Mouse (Mus musculus): ENCODE measurements around the gene Prph.
"Not testable (repeated sequence)": the region's sequence is repeated elsewhere in the genome, so short reads cannot be mapped to it uniquely, and the experiment has no call there.

The Prph gene

DNA sequence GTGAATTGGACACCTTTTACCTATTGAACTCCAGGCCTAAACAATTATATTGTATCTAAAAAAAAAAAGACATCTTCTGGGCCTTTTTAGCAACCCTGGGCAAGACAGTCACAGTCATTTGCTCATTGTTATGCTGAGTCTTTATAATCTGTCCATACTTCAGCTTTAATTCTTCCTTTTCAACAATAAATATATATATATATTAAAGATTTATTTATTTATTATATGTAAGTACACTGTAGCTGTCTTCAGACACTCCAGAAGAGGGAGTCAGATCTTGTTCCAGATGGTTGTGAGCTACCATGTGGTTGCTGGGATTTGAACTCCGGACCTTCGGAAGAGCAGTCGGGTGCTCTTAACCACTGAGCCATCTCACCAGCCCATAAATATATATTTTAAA, 21.0 kb downstream of the Prph start:
- DNase-seq (ENCODE audit: extremely low spot score) = not testable (repeated sequence)

DNA sequence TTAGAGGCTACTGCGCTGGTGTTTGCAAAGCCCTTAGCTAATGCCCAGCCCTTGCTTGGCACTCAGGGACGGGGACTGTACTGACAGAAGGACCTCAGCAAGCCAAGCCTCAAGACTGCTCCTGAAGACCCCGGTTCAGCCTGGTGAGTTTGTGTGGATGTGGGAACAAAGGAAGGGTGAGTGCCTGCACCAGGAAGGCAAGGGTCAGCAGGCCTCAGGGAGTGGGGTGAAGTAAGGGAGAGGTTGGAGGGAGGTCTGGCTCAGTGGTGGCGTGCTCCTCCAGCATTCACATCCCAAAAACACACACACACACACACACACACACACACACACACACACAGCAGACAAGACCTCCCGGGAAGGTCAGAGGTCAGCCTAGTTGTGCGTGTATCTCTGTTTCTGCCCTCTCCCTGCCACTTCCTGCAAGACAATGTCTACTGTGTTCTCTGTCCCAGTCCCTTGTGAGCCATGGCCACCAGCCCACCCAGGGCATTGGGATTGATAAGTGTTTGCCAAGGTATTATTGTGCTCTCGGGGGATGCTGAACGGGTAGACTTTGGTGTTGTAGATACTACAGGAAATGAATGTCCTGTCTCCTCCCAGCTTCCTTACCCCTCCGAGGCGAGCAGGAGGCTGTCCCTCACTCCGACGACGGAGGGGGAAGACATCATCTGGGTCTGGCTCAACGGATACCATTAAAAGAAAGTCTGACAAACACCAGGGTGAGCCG, 23.4 kb downstream of the Prph start:
- DNase-seq (ENCODE audit: extremely low spot score) = no peak

DNA sequence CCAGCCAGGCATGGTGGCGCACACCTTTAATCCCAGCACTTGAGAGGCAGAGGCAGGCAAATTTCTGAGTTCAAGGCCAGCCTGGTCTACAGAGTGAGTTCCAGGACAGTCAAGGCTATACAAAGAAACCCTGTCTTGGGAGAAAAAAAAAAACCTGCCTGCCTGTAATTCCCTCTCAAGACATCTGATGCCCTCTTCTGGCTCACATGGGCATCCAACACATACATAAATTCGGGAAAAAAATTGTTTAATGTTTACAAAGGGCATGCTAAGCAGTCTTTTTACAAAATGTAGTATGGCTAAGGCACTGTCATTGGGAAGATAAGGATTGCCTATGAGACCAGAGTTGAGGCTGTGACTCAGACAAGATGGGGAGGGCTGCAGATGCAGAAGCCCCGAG, 24.8 kb downstream of the Prph start:
- no peak for DNase-seq (ENCODE audit: extremely low spot score)

DNA sequence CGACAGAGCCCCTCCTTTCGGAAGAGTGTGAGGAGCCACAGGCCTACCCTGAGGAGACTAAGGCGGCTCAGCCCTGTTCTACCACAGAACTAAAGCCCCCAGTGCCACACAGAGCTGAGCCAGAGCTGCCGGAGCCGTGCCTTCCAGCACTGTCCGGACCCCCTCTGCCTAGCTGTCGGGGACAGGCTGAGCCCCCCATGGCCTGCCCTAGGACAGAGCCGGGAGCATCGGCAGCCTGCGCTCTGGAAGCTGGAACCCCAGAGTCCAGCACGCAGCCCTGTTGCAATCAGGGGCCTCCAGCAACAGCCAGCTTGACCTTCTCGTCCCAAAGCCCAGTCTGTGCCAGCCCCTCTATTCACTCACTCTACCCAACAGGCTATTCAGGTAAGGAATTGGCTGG, 27.3 kb downstream of the Prph start:
- DNase-seq (ENCODE audit: extremely low spot score) = no peak

DNA sequence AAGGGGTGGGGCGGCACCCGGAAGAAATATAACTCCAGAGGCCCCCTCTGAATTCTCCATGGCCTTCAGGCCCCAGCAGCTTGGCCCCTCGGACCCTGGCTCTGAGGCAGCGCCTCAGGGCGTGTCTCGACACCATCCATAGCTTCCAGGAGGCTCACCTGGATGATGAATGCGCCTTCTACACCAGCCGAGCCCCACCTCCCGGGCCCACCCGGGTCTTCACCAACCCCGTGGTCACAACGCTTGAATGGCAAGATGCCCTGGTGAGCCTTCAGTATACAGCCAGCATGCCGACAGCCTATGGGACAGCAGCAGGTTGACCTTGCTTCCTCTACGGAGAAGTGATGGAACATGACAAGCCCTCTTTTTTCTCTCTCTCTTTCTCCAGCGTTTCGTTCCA, 27.9 kb downstream of the Prph start:
- no peak for DNase-seq (ENCODE audit: extremely low spot score)

DNA sequence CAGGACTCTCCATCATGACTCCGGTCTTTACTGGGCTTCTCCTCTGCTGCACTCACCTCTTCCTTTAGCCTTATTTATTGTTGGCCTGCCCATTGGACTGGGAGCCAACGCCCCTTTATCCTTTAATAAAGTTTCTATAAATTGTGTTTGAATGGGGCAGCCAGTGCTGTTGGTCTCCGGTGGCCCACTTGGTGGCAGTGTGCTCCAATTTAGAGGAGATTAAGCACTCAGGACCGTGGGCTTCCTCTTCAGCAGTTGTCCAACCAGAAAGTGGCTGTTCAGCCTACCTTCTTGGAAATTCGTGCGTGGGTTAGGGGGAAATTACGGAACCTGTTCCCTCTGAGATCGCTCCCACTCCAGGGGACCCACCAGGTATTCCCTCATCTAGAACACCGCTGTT, 28.3 kb downstream of the Prph start:
- DNase-seq (ENCODE audit: extremely low spot score) = peak; percentile 31

DNA sequence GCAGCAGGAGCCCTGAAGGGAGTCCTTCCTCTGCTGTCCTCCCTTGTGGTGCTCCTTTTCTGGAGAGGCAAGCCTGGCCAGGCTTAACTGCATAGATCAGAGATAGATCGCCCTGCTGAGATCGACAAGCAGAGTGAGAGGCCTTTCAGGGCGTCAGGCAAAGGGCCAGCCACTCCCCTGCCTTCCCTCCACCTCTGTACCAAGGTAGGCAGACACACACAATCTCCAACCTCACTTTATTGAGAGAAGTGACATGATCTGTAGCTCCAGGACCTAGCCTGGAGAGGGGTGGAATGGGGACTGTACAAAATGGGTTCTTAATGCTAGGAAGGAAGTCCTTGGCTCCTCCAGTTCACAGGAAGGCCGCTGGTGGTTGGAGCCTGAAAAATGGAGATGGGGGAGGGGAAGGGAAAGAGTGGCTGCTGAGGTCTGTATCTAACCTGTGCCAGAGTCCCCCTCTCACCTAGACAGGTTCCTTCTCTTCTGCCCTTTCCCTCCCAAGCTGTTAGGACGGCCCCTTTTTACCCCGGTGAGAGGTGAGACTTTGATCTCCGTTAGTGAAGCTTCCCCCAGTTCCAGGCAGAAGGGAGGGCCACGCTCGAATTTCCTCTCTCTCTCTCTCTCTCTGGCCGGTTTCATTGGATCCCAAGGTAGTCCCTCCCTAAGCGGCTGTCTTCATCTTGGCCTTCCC, 29.0 kb downstream of the Prph start:
- peak; percentile 60 for DNase-seq (ENCODE audit: extremely low spot score)

DNA sequence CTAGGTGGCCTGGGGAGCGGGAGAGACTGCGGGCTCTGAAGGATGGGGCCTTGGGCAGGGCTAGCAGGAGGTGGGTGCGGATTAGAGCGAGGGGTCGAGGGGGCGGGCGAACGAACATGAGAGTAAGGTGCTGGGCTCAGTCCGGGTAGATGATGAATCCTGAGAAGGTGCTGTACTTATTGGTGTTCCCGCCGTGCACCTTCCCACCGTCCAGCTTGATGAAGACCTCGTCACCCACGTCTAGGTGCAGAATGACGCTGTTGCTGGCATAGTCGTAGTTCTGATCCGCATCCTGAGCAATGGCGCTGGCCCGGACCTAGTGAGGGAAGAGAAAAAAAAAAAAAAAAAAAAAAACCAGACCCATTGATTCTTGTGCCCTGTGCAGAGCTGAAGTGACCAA, 29.6 kb downstream of the Prph start:
- no peak for DNase-seq (ENCODE audit: extremely low spot score)

DNA sequence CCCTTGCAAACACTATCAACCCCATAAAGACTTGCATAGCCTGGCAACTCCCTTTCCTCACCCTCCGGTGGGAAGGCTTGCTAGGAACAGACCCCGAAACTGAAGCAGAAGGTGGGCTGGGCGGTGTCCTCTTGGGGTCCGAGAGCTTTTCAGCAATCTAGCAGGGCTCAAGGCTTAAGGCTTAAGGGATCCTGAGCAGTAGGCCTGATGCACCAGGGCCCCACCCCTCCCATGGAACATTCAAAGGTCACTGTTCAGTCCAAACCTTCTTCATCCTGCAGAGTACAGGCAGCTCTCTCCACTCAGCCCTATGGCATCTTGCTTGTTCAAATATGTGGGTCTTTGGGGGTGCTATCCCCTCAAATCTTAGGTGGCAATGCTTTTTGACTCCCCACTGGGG, 31.0 kb downstream of the Prph start:
- no peak for DNase-seq (ENCODE audit: extremely low spot score)

DNA sequence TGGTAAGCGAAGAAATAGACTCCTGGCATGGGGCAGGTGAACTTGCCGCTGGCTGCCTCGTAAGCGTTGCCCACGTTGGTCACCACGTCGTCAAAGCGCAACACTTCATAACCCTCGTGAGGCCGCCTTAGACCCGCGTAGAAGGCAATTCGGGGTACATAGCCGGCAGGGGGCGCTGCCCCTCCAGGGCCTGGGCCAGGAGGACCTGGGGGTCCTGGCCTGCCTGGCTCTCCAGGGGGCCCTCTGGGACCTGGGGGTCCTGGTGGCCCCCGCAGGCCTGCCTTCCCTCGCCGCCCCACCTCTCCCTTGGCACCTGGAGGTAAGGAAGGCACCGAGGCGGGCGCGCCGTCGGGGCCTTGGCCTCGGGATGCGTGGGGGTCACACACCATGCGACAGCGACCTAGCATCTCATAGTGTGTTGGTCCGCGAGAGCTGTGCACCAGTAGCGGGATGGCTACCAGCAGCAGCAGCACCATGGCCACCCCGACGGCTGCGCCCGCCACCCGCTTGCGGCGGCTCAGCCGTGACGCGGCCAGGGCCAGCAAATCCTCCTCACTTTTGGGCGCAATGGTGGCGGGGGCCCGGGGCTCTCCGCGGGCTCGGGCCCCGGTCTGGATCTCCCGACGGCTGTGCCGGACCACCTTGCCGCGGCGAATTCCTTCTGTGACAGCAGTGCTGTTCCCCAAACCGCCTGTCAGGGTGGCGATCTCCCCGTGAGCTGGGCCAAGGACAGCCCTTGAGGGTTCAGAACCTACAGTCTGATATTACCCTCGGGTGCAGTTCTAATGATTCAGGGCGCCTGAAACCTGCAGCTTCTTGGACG, 32.5 kb downstream of the Prph start, which contains the start of gene C1ql4:
Gene C1ql4 (minus strand): TSS at position 565 of the 823 bp plus-strand sequence.
- DNase-seq (ENCODE audit: extremely low spot score) = peak; percentile 37

DNA sequence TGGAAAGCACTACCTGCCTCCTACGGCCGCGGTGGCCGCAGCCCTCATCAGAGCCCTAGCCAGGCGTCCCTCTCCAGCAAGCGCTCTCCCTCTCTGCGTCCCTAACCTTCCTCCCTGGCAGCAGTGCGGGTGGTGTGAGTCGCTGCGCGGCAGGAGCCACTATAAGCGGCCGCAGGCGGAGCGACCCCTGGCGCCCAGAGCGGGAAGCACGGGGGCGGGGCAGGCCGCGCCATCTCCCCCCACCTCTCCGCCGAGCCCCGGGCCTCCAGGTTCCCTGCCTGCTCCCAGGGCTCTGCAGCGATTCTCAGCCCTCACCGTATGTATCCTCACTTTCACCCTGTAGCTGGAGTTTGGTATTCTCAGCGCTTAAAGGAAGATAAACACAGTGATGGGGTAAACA, 33.3 kb downstream of the Prph start:
- DNase-seq (ENCODE audit: extremely low spot score) = peak; percentile 90

DNA sequence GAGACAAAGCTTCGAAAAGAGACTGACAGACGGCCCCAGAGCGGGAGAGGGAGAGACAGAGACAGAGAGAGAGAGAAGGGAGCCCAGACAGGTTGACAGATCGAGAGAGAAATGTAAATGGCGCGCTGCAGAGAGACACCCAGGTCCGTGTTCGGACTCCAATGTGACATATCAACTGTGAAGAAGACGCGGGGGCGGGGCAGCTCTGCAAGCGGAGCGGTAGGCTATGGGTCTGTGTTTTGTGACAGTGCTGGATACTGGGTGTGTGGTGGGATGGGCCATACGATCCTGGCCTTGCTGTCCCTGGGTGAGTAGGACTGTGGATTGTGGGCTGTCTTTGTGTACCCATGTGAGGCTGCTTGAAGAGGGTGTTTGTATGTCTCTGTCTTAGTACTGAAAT, 34.1 kb downstream of the Prph start:
- no peak for DNase-seq (ENCODE audit: extremely low spot score)

DNA sequence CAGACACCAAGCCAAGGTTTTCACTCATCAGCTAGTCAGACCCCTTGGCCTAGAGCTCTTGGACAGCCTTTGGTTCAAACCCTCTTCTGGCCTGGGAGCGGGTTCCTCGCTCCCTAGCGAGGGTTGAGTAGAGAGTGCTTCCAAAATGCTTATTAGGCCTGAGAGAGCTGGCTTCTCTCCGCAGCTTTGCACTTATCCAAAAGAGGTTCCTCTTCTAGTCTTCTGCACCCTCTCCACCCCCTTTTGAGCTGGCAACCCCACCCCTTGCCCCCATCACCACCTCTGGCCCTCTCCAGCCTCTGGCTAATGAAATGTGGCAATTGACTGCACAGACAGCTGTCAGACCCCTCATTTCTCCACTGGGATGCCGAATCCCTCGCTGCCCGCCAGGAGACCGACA, 37.9 kb downstream of the Prph start, which contains the start of gene Dnajc22:
Gene Dnajc22 (plus strand): TSS at position 301 of the 400 bp plus-strand sequence.
- no peak for DNase-seq (ENCODE audit: extremely low spot score)

DNA sequence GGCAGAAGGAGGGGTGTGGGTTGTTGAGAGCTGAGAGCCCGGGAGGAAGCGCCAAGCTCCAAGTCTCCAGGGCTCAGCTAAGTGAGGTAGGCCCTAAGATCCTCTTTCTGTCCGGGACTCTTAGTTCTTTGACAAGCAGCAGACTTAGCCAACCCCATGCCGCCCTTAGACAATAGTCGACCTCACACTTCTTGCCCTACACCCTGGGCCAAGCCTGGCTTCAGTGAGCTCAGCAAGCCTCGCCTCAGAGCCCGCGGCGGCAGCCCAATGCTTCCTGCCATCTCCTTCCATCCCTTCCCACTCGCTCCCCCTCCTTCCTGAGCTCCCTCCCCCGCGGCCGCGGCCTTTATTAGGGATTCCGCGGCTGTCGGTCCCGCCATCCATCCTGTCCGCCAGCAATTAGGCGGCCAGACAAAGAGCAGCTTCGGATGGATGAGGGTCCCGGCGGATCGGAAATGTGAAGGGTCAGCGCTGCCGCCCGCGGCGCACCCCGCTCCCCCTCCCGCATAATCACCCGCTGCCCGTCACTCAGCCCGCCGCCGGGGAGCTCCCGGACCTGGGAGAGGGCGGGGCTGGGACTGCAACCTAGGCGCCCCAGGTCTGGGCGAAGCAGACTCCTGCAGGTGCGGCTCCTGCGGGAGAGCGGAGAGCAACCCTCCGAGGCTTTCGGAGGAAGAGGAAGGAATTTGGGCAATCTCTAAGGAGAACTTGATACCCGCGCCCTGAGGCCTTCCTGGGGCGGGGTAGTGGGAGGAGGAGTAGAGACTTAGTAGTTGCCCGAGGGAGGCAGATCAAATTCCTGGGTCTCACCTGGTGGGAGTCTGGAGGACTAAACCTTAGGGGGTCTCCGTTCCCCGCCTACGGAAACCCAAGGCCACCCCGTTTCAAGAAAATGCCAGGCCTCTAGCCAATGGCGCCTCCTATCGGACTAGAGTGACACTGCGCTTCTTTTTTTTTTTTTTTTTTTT, 38.6 kb downstream of the Prph start:
- DNase-seq (ENCODE audit: extremely low spot score) = peak; percentile 82

DNA sequence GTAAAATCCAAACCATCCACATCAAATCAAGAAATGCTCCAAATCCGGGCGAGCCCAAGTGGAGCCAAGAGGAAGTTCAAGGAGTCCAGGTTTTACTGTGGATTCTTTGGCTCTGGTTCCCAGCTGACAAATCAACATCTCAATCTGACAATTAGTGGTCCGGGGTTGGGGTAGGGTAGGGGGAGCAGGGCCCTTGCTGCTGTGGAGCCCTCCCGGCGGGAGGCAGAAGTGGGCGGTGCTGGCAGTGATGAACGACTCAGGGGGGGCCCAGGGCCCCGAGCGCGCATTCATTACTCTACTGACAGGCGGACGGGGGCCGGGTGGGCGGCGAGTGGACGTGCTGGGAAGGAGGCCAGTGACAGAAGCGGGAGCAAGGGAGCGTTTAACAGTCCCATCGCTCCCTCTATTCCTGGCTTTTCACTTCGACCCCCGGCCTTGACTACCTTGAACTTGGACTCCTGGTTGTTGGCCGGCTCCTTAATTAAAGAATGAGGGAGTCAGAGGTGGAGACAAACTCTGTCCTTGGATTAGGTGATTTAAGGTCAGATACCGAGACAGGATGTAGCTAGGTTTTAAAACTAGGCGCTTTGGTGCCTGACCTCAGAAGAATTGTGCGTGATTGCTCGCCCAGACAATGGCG, 39.8 kb downstream of the Prph start:
- DNase-seq (ENCODE audit: extremely low spot score) = peak; percentile 67

DNA sequence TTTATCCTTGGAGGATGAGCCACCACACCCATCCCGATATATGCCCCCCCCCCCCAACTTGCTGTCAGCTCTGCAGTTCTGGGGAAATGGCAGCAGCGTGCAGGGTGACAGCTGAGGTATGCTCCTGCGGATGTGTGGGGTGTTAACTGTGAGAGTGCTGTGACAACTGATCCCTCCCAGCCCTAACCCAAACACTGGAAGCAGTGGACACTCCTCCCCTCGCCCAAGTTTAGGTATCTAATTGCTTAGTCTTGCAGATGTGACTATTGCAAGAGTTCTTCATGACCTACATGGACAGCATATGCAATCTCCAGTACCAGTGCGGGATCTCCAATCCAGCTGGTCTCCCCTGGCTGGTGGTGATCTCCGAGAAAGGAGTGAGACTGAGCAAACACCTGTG, 40.4 kb downstream of the Prph start:
- DNase-seq (ENCODE audit: extremely low spot score) = no peak

DNA sequence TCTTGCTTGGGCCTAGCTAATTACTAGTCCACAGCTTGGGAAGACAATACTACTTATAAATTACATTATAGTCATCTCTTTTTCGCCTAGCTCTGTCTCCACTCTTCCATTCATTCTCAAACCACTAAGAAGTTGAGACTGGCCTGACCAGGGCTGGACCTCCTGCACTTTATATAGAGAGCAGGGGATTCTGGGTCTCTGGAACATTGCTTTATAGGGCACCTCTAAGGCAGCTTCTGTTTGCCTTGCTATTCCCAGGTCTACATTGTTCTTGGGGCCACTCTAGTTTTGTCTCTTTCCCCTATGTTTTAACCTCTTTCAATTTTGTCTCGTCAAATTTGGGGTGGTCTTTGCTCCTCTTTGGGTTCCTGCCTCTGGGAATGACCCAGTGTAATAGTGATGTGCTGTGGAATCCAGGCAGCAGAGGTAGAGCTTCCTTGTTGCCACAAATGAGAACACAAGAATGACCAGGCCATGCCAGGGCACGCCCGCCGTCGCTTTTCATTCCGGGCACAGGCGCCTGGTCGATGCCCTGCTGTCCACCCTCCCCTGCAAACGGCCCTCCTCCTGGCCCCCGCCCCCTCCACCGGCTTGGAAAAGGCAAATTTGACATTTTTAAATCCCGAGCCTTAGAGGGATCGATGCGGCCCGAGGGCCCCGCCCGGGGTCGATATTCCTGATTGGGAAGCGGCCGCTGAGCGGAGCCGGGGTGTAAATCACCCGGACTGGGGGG, 41.3 kb downstream of the Prph start:
- no peak for DNase-seq (ENCODE audit: extremely low spot score)

DNA sequence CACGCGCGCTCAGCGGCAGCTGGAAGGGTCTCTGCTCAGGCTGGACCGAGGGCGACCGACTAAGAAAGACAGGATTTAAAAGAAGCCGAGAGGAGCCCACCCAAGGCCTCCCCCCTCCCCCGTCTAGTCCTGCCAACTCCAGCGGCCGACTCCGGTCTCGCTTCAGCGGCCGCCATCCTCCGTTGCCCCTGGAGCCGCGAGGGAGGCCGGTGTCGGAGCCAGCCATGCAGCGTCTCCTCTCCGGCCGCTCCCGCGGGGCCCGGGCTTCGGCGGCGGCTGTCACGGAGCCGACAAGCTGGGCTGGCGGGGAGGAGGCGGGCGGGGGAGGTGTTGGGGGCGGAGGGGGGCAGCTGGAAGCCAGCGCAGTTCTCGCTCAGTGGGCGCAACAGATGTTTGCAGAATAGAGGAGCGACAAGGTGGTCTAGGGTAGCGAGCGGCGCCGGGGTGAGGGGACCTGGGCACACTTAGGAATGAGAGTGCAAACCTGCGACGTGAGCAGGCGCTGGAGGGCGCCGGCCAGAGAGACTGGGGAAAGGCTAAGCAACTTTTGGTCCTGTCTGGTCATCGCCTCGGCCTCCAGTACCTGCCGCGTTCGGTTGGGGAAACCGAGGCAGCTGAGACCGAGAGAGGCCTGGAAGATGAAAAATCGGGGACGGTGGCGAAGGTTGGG, 42.0 kb downstream of the Prph start:
- no peak for DNase-seq (ENCODE audit: extremely low spot score)

DNA sequence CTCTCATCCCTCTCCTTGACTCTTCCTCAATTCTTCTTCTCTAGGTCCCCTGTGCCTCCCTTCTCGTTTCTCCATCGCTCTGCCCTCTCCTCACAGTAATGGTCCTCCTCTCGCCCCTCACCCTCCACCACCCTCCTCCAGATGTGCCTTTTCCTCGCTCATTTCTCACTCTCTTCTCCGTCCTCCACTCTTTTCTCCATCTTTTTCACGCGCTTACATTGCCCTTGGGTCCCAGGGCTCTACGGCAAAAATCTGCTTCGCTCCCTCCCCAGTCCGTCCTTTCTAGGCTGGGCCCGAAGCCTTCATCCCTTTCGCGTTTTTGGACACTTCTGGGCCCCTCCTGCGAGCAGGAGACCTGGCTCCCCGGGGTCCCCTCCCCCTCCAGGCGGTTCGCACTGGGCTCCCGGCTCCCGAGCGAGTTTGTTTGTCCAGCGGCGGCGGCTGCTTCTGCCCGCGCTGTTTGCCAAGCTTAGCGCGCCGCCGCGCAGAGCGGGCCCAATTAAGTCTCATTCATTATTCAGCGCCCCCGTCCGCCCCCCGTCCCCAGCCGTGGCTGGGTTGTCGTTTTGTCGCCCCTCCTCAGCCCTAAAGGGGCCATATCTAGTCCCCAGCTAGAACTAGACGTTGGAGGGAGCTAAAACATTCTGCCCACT, 43.0 kb downstream of the Prph start:
- DNase-seq (ENCODE audit: extremely low spot score) = no peak

Measured in embryo, embryonic 9.5 days (tissue).